Mouse (Mus musculus) stomach, embryonic 16.5 days (tissue): Measurements from ENCODE around the gene Ephx3. TPM values are rescaled to one million over a fixed set of nuclear protein-coding genes. Genes with fewer than 3 reads are reported as not detected.
A peak's percentile ranks its signal among the peaks of the same experiment; 100 is the strongest.

Experiments
- ATAC-seq: fragments of 200-750 bp; cut with Nextera tagmentation; 2 replicates; pipeline ENCODE4 v1.8.0; 2017; ENCODE audit warnings: moderate number of reproducible peaks, moderate TSS enrichment; ENCODE audit not compliant: insufficient read depth, low FRiP score
- H3K27ac ChIP-seq: fragments of 300-500 bp; sonication (generic); 2 replicates; pipeline ENCODE4 v1.5.1; 2014; ENCODE audit warnings: low read length
- H3K27me3 ChIP-seq: fragments of 300-500 bp; sonication (generic); 2 replicates; pipeline ENCODE4 v1.6.1; 2014; ENCODE audit warnings: low read length, control low read depth, mixed read lengths; ENCODE audit not compliant: control insufficient read depth, insufficient read depth
- H3K36me3 ChIP-seq: fragments of 300-500 bp; sonication (generic); 2 replicates; pipeline ENCODE4 v1.6.1; 2014; ENCODE audit warnings: low read length; ENCODE audit not compliant: control insufficient read depth, insufficient read depth
- H3K4me1 ChIP-seq: fragments of 300-500 bp; sonication (generic); 2 replicates; pipeline ENCODE4 v1.6.1; 2014; ENCODE audit warnings: low read length, control low read depth, mixed read lengths; ENCODE audit not compliant: control insufficient read depth, insufficient read depth
- H3K4me2 ChIP-seq: fragments of 300-500 bp; sonication (generic); 2 replicates; pipeline ENCODE4 v1.6.1; 2014; ENCODE audit warnings: low read depth, low read length, mixed read lengths
- H3K4me3 ChIP-seq: fragments of 300-500 bp; sonication (generic); replicated peaks from 2 replicates; pipeline ENCODE4 v1.5.1; 2014; ENCODE audit warnings: mild to moderate bottlenecking, low read length
- H3K9ac ChIP-seq: fragments of 300-500 bp; sonication (generic); 2 replicates; pipeline ENCODE4 v1.6.1; 2014; ENCODE audit warnings: low read length
- H3K9me3 ChIP-seq: fragments of 300-500 bp; sonication (generic); replicated peaks from 2 replicates; pipeline ENCODE4 v1.6.1; 2016; ENCODE audit warnings: low read length, control low read depth; ENCODE audit not compliant: control insufficient read depth
- whole genome bisulfite sequencing: fragments of 180-500 bp; shearing (Covaris S2); extraction: QIAGEN DNeasy Blood & Tissue Kit; methylation state at CpG from one replicate; pipeline ENCODE4 v1.1.7; 2014; 5-methylcytosine and 5-hydroxymethylcytosine counted together
- polyA plus RNA-seq: library from polyadenylated mRNA; unstranded; fragments of >200 nt; fragmentation: Nextera tagmentation; extraction: Ambion mirVana; gene quantifications from 2 replicates; pipeline ENCODE4 v1.2.1, GENCODE M21; 2015

Gene Ephx3
- polyA plus RNA-seq, 1 experiment from 2014 or later, result 14.4 TPM

GRCm38 (mm10) chr17:32189850-32190249 is 501 bp upstream of the Ephx3 start:
- H3K27me3 ChIP-seq, result peaks cover 4% of the 10 kb centered on the region; the same call in 1 of the 2 replicates
- H3K4me2 ChIP-seq, result peak overlapping the region; percentile 82
- peaks cover 15% of the 10 kb centered on the region for H3K4me1 ChIP-seq
- H3K9ac ChIP-seq, result no peak overlapping the region
- peak overlapping the region; percentile 46 for H3K4me3 ChIP-seq
- no peaks in the 10 kb centered on the region for H3K9me3 ChIP-seq
- H3K27ac ChIP-seq, result no peak overlapping the region; the same call in 1 of the 2 replicates
- 0 out of 2 replicates have a peak, but pooled peaks have one; percentile 55 for ATAC-seq
- H3K36me3 ChIP-seq, result no peaks in the 10 kb centered on the region
- WGBS, result 9% methylated on average over 5 of the region's 5 CpGs

- 40% methylated on average over 8 of the region's 8 CpGs for WGBS
Observed at GRCm38 (mm10) chr17:32183017-32183416, 6.3 kb downstream of the Ephx3 start.

GRCm38 (mm10) chr17:32179621-32180491 is 9.5 kb downstream of the Ephx3 start:
- peak; percentile 66 for ATAC-seq
- 50% methylated on average over 11 of the region's 11 CpGs for WGBS

More at GRCm38 (mm10) chr17:32183017-32183416, 6.3 kb downstream of the Ephx3 start:
- no peak overlapping the region for H3K4me2 ChIP-seq
- no peaks in the 10 kb centered on the region for H3K9me3 ChIP-seq
- no peak overlapping the region for H3K9ac ChIP-seq
- no peaks in the 10 kb centered on the region for H3K4me1 ChIP-seq
- H3K4me3 ChIP-seq, result no peak overlapping the region
- ATAC-seq, result no peak
- H3K27me3 ChIP-seq, result no peaks in the 10 kb centered on the region
- H3K36me3 ChIP-seq, result no peaks in the 10 kb centered on the region
- H3K27ac ChIP-seq, result no peak overlapping the region

GRCm38 (mm10) chr17:32176919-32177318 is 12.4 kb downstream of the Ephx3 start:
- Histone ChIP-seq H3K4me2 (no peak overlapping the region), H3K27ac (no peak overlapping the region), H3K9ac (no peak overlapping the region), H3K4me3 (no peak overlapping the region), H3K36me3 (no peaks in the 10 kb centered on the region), H3K4me1 (no peaks in the 10 kb centered on the region), H3K27me3 (no peaks in the 10 kb centered on the region), H3K9me3 (no peaks in the 10 kb centered on the region)
- WGBS, result 85% methylated on average over 4 of the region's 4 CpGs
- ATAC-seq, result no peak

More at GRCm38 (mm10) chr17:32179621-32180491, 9.5 kb downstream of the Ephx3 start:
- Histone ChIP-seq H3K4me3 (no peak overlapping the region), H3K9me3 (no peaks in the 10 kb centered on the region), H3K27me3 (no peaks in the 10 kb centered on the region), H3K9ac (no peak overlapping the region), H3K36me3 (no peaks in the 10 kb centered on the region), H3K4me1 (no peaks in the 10 kb centered on the region), H3K4me2 (no peak overlapping the region), H3K27ac (no peak overlapping the region)

GRCm38 (mm10) chr17:32173166-32173565 is 16.2 kb downstream of the Ephx3 start:
- H3K27ac ChIP-seq, result peak overlapping the region; percentile 27
- 0 out of 2 replicates have a peak, but pooled peaks cover 4% of the 10 kb centered on the region for H3K4me1 ChIP-seq
- H3K36me3 ChIP-seq, result no peaks in the 10 kb centered on the region
- peak; percentile 52; the same call in 1 of the 2 replicates for ATAC-seq
- H3K4me2 ChIP-seq, result no peak overlapping the region
- H3K9me3 ChIP-seq, result no peaks in the 10 kb centered on the region
- no peaks in the 10 kb centered on the region for H3K27me3 ChIP-seq
- no peak overlapping the region for H3K9ac ChIP-seq
- no peak overlapping the region for H3K4me3 ChIP-seq
- 61% methylated on average over 7 of the region's 7 CpGs for WGBS

GRCm38 (mm10) chr17:32172485-32172884 is 16.9 kb downstream of the Ephx3 start:
- Histone ChIP-seq H3K9ac (no peak overlapping the region), H3K36me3 (no peaks in the 10 kb centered on the region), H3K27ac (peak overlapping the region; percentile 2), H3K4me2 (no peak overlapping the region), H3K4me1 (0 out of 2 replicates have a peak, but pooled peaks cover 4% of the 10 kb centered on the region), H3K9me3 (no peaks in the 10 kb centered on the region), H3K4me3 (no peak overlapping the region), H3K27me3 (no peaks in the 10 kb centered on the region)
- WGBS, result 77% methylated on average over 2 of the region's 2 CpGs
- ATAC-seq, result no peak

- H3K4me2 ChIP-seq, result no peak overlapping the region
- no peak overlapping the region for H3K9ac ChIP-seq
- H3K9me3 ChIP-seq, result no peaks in the 10 kb centered on the region
- H3K4me3 ChIP-seq, result no peak overlapping the region
- 56% methylated on average over 4 of the region's 4 CpGs for WGBS
- H3K27ac ChIP-seq, result 0 out of 2 replicates have a peak overlapping the region, but pooled peaks have one; percentile 24
- H3K36me3 ChIP-seq, result no peaks in the 10 kb centered on the region
- no peaks in the 10 kb centered on the region for H3K27me3 ChIP-seq
- H3K4me1 ChIP-seq, result peaks cover 18% of the 10 kb centered on the region
- ATAC-seq, result no peak
Observed at GRCm38 (mm10) chr17:32169518-32170225, 19.7 kb downstream of the Ephx3 start.

- peak; percentile 70 for ATAC-seq
- H3K4me3 ChIP-seq, result peak within 1 kb of the TSS; percentile 83
- no peaks in the 10 kb centered on the region for H3K27me3 ChIP-seq
- H3K9ac ChIP-seq, result peak within 1 kb of the TSS; percentile 91
- no peaks in the 10 kb centered on the region for H3K9me3 ChIP-seq
- no peaks in the 10 kb centered on the region for H3K36me3 ChIP-seq
- H3K4me1 ChIP-seq, result peaks cover 36% of the 10 kb centered on the region
- H3K27ac ChIP-seq, result peak within 1 kb of the TSS; percentile 95
- WGBS, result 2% methylated on average over 37 of the region's 39 CpGs
- H3K4me2 ChIP-seq, result peak within 1 kb of the TSS; percentile 85
Observed at GRCm38 (mm10) chr17:32166687-32167086, 22.7 kb downstream of the Ephx3 start, which contains the start of gene Notch3. TSS of gene Notch3 (minus strand) at chr17:32166852.
